Mouse (Mus musculus) ZHBTc4 (cell line): ENCODE measurements around the gene Pomt1.
"Not testable (repeated sequence)": the region's sequence is repeated elsewhere in the genome, so short reads cannot be mapped to it uniquely, and the experiment has no call there.

Source experiments
- DNase-seq: peaks from one replicate; pipeline ENCODE4 v3.0.0-alpha.2; 2011; ENCODE audit warnings: low read depth, low spot score

Gene Pomt1

GRCm38 (mm10) chr2:32282727-32283126, 46.3 kb downstream of the Pomt1 start:
- peak; percentile 89 for DNase-seq

- DNase-seq, result no peak
Observed at GRCm38 (mm10) chr2:32283986-32284385, 47.6 kb downstream of the Pomt1 start.

GRCm38 (mm10) chr2:32287334-32287840, 51.0 kb downstream of the Pomt1 start, which contains the start of gene Golga2:
Gene Golga2, plus strand, starts transcription at chr2:32287384.
- peak; percentile 69 for DNase-seq

- peak; percentile 100 for DNase-seq
Observed at GRCm38 (mm10) chr2:32287923-32288367, 51.6 kb downstream of the Pomt1 start, which contains the start of gene Swi5. Gene Swi5, minus strand, starts transcription at chr2:32288075.

GRCm38 (mm10) chr2:32288371-32288931, 52.1 kb downstream of the Pomt1 start:
- no peak for DNase-seq

- peak; percentile 80 for DNase-seq
Observed at GRCm38 (mm10) chr2:32289578-32289977, 53.2 kb downstream of the Pomt1 start.

GRCm38 (mm10) chr2:32294348-32294747, 58.0 kb downstream of the Pomt1 start:
- no peak for DNase-seq

GRCm38 (mm10) chr2:32295285-32295684, 58.9 kb downstream of the Pomt1 start:
- DNase-seq, result no peak

GRCm38 (mm10) chr2:32295842-32296241, 59.5 kb downstream of the Pomt1 start:
- DNase-seq, result not testable (repeated sequence)

- DNase-seq, result no peak
Observed at GRCm38 (mm10) chr2:32299469-32299868, 63.1 kb downstream of the Pomt1 start.

GRCm38 (mm10) chr2:32302952-32303351, 66.6 kb downstream of the Pomt1 start:
- DNase-seq, result peak; percentile 28

- peak; percentile 78 for DNase-seq
Observed at GRCm38 (mm10) chr2:32304145-32304832, 67.9 kb downstream of the Pomt1 start.
